Mouse (Mus musculus) CD4-positive, CD25-positive, alpha-beta regulatory T cell, adult 4 months (primary cell): Measurements from ENCODE around the gene Cdkl5. TPM values are rescaled to one million over a fixed set of nuclear protein-coding genes. Genes with fewer than 3 reads are reported as not detected.
"Not testable (repeated sequence)": the region's sequence is repeated elsewhere in the genome, so short reads cannot be mapped to it uniquely, and the experiment has no call there.

Experiments
- ATAC-seq: one replicate; pipeline ENCODE4 v1.8.0; 2017
- polyA plus RNA-seq, 2 experiments: library from polyadenylated mRNA; unstranded; fragments of 100-300 nt; shearing (Covaris generic); gene quantifications; one replicate each; pipeline ENCODE4 v1.2.1; 2017

Gene Cdkl5
- polyA plus RNA-seq, 2 experiments from 2014 or later: 0.46 to 0.55 TPM

DNA sequence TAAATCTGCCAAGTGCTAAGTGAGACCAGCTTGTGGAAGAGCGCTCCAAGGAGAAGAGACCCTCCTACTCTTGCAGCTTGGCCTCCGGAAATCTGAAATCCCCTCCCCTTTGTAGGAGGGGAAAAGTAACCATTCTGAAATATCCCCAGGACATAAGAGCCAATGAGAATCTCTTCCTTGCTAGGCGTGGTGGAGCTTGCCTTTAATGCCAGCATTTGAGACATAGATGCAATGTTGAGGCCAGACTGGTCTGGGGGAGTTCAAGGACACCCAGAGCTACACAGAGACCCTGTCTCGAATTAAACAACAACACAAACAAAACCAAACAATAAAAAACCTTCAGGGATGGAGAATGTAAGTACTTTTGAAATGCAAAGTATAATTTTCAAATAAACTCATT, 87.6 kb downstream of the Cdkl5 start, which contains the start of gene Gja6:
Gene Gja6, minus strand, starts transcription at position 101 of the 400 bp plus-strand sequence.
- ATAC-seq: no peak

DNA sequence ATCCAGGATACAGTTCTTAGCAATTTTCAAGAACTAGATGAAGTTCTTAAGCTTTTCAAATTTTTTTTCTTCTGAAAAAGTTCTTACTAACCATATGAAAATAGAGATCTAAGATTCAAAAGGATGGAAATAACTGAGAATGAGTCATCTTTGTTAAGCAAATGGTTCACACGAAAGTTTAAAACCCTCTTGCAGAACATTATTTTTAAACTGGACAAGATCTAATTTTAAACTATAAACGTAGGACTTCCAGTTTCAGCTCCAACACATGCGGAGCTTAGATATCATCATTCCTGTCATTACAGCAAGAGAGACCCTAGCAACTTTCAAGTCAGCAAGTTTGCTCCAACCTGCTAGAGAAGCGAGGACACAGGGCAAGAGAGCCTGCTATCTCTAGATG, 88.0 kb downstream of the Cdkl5 start:
- ATAC-seq: no peak

DNA sequence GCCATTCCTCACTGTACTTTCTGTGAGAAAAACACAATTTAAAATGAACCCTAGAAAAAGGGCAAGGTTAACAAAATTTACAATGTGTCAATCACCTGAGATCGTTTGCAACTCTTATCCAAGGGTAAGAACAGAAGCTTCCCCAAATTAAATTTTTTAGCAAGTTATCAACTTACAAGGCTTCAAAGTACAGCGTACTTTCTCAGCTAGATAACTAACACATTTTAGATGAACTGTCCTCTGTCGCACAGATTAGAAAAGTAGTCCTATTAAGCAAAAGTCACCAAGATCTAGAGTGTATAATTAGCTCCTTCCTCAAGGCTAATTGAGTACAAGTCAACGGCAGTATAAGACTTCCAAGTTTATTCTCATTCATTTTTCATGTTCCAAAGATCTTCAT, 88.6 kb downstream of the Cdkl5 start:
- ATAC-seq: no peak

DNA sequence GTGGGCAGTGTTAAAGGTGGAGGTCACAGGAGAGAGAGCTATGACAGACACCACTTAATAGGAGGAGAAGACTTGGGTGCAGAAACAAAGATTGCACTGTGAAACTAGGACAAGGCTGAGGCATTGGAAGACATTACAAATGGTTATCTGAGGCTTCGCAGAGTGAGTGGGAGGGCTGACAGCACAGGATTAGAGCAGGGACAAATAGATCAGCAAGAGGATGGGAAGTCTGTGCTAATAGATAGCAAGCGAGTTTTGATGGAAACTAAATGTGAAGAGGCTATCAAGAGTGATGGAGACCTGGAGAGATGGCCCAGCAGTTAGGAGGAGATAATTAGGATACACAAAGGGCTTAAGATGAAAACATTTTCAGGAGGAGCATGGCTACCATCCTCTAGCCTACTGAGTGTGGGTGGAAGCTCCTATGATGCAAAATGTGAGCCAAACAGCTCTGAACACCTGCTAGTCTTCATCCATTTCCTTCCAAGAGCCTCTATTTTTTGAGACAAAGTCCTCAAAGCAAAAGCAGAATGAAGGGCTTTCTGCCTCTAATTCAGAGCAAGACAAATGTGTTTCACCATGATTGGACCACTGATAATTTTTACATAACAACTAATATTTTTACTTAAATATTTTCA, 89.3 kb downstream of the Cdkl5 start:
- ATAC-seq: no peak

DNA sequence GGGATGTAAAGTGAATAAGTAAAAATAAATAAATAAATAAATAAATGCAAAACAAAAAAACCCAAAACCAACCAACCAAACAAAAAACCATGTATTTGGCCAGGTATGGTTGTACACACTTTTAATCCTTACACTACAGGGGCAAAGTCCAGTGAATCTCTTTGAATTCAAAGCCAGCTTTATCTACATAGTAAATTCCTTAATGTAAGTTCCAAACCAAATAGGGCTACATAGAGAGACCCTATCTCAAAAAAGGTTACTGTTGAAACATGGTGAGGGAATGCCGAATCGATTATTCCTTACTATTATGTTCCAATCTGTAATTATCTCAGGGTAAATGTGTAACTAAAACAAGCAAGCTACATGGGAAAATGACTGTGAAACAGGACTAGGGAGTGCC, 93.4 kb downstream of the Cdkl5 start:
- no peak for ATAC-seq

DNA sequence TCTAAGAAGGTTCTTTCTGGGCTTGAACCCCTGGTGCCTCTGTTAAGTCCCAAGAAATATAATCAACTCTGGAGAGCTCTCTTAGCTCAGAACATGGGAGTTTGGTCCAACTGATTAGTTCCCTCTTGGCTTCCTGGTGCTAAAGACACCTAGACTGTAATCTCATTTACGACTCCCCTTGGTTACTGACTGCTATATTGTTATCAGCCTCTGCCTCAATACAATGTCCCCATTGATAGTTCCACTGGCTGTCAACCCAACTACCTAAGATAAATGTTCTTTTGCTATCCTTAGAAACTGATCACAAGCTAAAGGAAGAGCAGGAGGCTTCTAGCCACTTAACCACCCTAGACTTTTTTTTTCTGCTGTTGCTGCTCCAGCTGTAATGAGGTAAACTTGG, 102.4 kb downstream of the Cdkl5 start:
- ATAC-seq: no peak

DNA sequence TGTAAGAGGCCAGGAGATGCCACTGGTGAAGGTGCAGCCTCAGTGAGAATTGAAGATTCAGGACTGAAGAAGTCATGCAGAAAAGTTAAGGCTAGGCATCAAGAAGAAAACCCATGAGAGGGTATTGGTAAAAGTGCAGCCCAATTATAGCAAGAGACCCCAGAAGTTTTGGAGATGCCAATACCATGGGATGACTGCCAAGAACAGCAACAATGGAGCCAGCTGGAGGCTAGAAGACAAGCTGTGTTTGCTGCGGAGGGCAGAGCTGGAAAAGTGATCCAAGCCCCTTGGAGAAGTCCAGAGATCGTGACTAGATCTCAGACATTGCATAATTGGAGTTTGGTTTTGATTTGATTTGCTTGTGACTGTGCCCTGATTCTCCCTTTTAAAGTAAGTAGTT, 108.2 kb downstream of the Cdkl5 start:
- ATAC-seq: no peak

DNA sequence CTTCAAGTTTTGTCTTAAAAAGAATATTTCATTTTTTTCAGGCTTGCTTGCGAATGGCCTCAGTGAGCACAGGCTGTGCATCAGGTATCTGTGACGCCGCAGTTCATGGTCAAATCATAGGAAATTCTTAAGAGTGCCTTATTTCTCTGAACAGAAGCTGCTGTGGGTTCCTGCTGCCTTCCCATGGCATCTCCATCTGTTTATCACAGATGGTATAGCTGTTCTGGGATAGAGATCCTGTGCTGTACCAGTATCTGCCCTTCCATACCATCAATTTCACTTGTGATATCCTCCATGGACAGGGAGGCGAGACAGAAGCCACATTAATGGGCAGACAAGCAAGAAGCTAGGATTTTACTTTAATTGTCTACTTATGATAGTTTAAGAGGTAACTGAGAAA, 127.9 kb downstream of the Cdkl5 start:
- ATAC-seq: no peak

DNA sequence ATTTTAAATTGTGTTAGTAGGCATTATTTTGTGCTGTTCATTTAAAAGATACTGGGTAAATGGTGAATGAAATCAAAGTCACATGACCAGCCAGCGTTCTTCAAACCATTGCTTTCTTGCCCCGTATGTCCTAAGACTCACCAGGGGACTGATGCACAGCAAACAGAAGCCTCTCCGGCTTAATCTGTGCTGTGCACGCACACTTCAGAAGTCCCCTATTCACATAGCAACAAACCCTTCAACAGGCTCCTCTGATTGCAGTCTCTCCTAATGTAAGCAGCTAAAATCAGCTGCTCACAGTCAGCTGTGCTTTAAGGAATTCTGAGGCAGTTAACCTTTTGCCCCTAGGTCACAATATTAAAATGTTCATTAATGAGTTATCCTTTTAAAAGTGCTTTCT, 129.5 kb downstream of the Cdkl5 start:
- ATAC-seq: no peak

DNA sequence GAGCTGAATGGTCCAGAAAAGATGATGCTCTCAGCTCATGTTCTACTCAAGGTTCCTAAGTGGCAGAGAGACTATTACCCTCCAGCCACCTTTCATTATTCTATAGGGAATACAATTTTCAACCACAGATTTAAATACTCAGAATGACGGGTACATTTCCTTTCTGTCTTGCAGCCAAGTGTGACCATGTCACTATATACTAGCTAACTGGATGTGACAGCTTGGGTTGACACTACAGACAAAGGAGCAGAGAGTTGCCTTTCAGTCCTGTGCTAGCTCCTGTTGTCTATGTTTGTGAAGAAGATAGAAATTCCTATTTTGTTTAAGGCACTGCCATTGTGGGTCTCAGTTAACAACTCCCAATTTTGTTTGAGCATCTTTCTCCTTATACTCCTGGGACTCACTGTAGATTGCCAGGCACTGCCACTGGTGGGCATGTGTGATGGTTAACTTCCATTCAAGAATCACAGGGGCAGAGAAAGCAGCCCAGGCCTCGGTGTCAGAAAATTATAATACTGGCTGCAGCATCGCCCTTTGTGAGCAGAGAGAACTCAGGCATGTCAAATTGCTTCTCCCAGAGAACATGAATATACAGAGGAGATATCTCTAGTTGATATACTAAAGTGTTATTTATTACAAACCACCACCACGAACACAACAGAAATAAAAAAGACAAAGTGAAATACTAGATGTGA, 130.7 kb downstream of the Cdkl5 start:
- no peak for ATAC-seq

DNA sequence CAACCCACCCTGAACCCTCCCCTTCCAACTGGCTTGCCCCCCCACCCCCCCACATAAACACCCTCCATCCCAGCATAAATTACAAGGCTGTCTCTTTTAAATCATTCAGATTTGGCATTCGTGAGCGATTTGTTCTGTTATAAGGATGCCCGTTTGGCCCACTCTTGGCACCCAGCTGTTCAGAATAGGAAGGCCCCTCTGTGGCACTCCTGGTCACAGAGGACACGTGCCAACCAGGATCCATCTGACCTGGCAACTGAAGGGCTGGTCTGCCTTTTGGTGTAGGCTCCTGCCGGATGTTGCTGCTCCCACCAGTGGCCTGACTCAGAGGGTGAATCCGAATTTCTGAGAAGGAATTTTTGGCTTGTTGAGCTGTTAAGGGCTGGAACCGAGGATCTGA, 186.3 kb downstream of the Cdkl5 start:
- no peak for ATAC-seq

DNA sequence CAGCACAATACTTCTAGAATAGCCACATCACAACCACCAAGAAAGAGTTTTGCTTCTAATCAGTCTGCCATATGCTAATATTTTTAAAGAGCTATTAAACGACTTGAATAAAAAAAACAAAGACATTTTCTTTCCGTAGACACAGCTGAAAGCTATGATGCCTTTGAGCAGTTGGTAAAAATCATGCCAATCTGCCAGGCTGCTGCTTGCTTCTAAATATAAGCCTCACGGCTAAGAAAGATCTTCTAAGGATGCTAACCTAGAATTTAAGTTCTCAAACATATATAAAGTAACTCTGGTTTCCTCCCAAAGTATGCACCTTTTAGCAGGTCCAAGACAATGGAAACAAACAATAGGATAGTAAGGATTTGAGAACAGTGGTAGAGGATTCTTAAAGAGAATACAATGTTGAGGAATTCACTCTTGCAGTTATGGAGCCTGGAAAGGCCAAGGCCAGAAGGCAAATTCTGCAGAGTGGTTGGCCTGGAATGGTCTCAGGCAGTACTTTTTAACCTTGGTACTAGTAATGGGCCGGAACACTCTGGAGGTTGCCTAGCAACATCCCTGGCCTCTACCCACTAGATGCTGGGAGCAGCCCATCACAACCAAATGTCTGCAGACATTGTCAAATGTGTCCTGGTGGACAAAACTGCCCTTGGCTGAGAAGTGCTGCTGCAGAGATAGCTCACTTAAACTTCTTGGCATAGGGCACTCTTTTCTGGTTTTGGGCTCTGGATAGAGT, 189.9 kb downstream of the Cdkl5 start:
- ATAC-seq: no peak

DNA sequence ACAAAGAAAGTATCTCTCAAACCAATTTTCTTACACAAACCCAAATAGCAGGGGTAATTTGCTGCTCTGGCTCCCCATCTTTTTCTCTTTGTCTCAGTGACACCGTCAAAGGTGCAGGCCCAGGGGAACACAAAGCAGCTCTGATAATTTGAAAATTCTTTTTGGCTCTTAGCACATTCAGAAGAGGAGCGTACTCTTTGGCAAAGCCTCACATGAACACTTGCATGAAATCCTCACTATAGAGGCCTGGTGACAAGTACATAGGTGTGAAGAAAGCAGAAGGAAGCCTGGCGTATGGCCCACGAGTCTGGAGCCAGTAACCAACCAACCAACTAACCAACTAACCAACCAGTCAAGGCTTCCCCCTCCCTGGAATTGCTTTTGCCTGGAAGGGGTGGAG, 199.6 kb downstream of the Cdkl5 start:
- no peak for ATAC-seq

DNA sequence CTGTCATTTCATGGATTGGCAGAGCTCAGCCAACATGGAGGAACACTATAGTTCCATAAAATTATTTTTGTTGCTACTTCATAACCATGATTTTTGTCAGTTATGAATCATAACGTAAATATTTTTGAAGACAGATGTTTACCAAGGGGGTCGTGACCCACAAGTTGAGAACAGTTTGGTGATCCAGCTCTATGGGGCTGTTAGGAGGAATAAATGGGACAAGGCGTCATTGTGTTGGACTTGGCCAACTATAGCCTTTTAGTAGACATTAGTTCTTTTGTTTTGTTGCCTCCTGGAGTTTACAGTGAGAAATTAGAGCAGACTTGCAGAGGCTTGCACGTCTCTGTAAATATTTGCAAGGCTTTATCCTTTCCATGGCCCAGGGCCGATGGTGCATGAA, 212.2 kb downstream of the Cdkl5 start:
- no peak for ATAC-seq

DNA sequence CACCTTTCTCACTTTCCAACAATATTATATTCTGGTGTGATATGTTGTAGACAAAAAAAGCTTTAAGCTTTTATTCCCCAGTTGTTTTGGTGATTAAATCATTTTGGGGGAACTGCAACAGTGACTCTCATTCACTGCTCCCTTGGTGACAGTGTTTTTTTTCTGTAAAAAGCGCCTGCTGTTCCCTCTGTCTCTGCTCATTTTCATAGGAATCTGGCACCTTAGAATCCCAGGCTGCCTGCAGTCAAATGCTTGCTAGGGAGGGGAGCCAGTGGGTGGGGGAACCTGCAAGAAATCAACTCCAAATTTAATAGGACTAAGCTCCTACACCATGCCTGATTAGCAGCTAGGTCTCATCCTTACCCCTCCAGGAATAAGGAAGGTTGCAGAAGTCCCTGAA, 221.5 kb downstream of the Cdkl5 start:
- no peak for ATAC-seq

DNA sequence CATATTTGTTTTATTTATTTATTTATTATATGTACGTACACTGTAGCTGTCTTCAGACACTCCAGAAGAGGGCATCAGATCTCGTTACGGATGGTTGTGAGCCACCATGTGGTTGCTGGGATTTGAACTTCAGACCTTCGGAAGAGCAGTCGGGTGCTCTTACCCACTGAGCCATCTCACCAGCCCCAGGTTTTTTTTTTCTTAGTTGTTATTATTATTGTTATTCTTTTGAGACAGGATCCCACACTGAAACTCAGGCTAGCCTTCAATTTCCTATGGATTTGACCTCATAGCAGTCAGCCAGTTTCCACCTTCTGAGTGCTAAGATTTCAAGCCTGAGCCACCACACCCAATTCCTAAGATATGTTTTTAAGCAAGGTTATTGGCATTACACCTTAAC, 224.9 kb downstream of the Cdkl5 start:
- ATAC-seq: not testable (repeated sequence)

DNA sequence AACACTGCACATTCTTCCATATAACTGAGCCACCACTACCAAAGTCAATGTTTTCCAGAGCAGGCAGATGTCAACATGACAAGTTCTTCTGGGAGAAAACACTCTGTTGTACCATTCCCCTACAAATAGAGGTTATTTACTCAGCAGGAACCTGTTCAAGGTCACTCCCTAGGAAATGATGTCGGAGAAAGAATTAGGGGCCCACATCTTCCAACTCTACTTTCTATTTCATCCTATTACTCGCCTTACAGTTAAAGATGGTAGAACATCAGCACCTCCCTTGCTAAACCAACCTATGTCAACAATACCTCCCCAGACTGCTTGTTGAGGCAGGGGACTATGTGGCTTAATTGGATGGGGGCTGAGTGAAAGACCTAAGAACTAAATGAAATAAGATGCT, 226.8 kb downstream of the Cdkl5 start, which contains the start of gene Rs1:
Gene Rs1, plus strand, starts transcription at position 301 of the 400 bp plus-strand sequence.
- ATAC-seq: no peak

DNA sequence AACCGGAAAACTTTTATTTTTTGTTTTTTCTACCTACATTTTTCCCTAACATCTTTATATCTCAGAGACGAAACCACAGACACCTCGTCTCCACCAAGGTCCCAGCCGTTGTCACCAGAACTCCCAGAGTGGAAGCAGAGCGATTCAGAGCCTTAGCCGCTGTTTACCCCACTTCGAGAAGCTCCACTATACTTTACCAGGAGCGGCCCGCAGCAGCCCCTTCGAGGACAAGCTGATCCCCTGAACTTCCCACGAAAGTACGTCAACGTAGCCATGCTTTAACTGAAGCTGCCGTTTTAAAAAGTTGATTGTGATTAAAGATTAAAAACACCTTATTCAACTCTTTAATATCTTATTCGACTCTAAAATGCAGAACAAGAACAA, 228.3 kb downstream of the Cdkl5 start:
- peak; percentile 66 for ATAC-seq

DNA sequence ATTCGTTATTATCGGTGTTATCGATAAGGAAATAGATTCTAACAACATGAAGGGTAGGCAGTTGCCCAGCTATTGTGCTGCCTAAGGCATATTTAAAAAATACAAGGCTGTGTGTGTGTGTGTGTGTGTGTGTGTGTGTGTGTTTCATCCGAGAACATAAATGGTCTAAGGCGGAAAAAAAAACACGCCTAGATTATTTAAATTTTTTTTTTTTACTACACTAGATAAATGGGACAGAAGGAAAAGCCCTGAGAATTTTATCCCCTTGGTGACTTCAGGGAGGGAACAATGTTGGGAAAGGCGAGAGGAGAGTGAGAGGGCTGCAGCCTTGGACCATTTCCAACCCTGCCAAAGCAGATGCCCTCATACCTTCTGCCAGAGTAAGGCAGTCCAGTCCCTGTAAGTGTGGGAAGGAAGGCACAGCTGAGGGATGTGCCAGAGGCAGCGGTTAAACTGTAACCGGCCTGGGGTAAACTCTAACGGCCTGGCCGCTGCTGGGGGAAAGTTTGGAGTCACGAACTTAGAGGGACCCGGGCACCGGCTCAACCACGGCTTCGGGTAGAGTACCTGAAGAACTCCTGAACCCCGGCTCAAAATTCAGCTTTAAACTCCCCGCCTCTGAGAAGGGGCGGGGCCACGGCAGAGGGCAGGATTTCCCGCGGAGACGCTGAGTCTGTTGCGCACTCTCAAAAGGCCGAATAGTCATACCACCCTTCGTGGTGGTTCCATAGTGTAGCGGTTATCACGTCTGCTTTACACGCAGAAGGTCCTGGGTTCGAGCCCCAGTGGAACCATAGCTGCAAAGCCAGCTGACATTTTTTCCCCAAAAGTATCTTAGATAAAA, 228.9 kb downstream of the Cdkl5 start:
- ATAC-seq: peak; percentile 96

DNA sequence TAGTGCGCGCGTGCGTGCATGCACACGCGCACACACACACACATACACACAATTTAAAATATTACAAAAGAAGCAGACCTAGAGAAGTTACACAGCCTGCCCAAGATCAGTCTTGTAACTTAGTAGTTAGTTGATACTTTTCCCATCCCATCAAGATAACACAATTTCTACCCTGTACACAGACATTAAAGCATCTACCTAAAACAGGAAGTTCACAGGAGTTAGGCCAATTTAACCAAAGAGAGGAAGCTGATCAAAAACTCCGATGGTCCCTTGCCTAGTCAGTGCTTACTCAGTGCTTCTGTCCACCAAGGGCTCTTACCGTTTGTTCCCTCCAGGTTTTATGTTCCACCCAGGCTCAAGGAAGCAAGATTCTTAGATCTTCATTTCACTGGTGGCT, 243.7 kb downstream of the Cdkl5 start:
- ATAC-seq: no peak

DNA sequence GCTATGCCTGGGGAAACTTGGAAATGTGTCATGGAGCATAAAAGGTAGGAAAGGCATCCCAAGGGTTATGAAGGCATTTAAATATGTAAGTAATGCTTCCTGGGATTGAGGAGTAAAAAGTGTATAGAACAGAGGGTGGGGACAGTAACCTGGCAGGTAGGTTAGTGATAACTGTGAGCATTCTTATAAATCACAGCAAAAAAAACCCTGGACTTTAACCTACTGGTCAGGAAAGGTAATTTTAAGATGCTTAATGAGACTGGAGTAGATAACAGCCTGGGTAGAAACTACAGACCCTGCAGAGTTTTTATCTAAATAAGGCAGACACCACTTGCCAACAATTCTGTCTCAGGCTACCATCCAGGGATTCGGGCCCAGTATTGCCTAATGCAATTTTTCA, 245.9 kb downstream of the Cdkl5 start:
- no peak for ATAC-seq

DNA sequence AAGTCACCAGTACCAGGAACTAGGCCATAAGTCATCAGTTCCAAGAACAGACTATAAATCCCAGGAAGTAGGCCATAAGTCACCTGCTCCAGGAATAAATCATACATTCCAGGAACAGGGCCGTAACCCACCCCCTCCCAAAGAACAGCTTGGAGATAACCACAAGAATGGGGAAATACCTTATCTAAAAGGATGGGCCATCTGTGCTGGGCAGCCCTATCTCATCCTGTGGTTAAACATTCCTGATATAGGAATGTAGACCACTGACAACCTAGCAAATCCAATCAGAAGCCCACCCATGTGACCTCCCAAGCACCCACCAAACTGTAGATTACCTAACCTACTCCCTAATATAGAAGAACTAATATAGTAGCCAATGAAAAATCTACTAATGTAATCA, 249.1 kb downstream of the Cdkl5 start:
- no peak for ATAC-seq

DNA sequence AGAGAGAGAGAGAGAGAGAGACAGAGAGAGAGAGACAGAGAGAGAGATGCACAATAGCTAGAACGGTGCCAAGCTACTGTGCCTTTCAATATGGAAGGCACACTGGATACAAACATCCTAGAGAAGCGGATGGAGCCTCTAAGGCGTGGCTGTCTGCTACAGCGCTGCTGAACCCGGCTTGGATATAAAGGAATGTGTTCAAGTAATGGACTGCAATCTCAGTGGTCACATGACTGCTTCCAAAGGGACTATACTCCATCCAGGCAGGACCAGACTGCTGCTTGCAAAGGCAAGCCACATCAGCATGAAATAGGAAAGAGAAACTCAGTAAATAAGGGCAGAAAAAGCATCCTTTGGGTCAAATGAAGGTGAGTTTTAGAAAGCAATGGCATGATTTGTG, 258.9 kb downstream of the Cdkl5 start, which contains the start of gene Ppef1:
Gene Ppef1, minus strand, starts transcription at position 116 of the 400 bp plus-strand sequence.
- no peak for ATAC-seq
